Mouse (Mus musculus) lung, postnatal 0 days (tissue): ENCODE results near the gene Hist1h2ba.

Source experiments
- CTCF ChIP-seq: IDR thresholded peaks from 2 replicates; pipeline ENCODE4 v1.5.1; 2016; ENCODE audit warnings: antibody characterized with exemption, mild to moderate bottlenecking
- EP300 ChIP-seq: IDR thresholded peaks from 2 replicates; pipeline ENCODE4 v1.6.1; 2016; ENCODE audit warnings: antibody characterized with exemption, mild to moderate bottlenecking, control low read depth

DNA sequence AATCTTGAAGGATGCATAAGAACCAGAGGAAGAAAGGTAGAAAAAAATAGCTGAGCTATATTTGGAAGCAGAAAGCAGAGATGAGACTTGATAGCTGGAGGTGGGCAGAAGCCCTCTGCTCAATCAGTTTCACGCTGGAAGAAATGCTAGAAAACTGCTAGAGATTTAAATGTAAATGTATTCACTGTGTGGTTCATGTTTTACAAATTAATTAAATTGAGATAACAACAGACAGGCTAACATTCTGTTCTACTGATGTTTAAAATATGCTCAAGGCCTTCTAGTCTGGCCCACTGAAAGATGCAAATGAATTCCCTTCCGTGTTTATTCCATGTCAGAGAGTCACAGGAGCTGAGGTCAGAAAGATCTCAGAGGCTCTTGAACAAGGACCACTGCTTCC, 37.9 kb upstream of the Hist1h2ba start:
- TF ChIP-seq CTCF, result no peak
- no peak for TF ChIP-seq EP300
